Comparison of ENCODE assay signal across 24 mouse cellular contexts in the genomic region with DNA sequence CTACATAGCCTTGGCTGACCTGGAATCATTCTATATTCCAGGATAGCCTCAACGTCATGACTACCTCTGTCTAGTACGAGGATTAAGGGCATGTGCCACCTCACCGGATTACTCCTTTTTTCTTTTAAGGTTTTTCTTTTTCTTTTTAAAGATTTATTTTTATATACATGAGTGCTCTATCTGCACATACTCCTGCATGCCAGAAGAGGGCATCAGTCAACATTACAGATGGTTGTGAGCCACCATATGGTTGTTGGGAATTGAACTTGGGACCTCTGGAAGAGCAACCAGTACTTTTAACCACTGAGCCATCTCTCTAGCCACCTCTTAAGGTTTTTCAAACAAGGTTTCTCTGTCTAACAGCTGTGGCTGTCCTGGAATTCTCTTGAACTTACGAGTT. TPM values are rescaled to one million over a fixed set of nuclear protein-coding genes. Genes with fewer than 3 reads are reported as not detected.
DNase-seq lines count a peak whose midpoint lies in the region; ATAC-seq and TF ChIP-seq lines count a peak whose summit lies in the region.
"Had no signal": no experiment of that assay in that cellular context is flagged by ENCODE, and none has a peak within 500 bp of the region (broad histone marks: within the 10 kb centered on the region; RNA-seq: fewer than 3 reads in every experiment).

No protein-coding gene starts in this region.

- TF ChIP-seq CTCF in gastrocnemius, adult 2 months (IDR thresholded peaks at IDR 0.05): peak; percentile 42
- peak; percentile 28 for TF ChIP-seq CTCF in left cerebral cortex, adult 2 months (IDR thresholded peaks at IDR 0.05)
- TF ChIP-seq CTCF in midbrain, postnatal 0 days (IDR thresholded peaks at IDR 0.05): 0 out of 2 replicates have a peak, but pooled peaks have one; percentile 18

- no peak overlapping the region for H3K27ac ChIP-seq in gastrocnemius, adult 2 months
- H3K27ac ChIP-seq in left cerebral cortex, adult 2 months: no peak overlapping the region
- no peak overlapping the region for H3K27ac ChIP-seq in midbrain, postnatal 0 days (ENCODE audit: low read depth, low read length)
- H3K27ac ChIP-seq in midbrain, embryonic 14.5 days (replicated peaks; ENCODE audit: low read depth, low read length): no peak overlapping the region
- H3K27ac ChIP-seq: embryonic facial prominence, embryonic 12.5 days; forebrain, embryonic 15.5 days; heart, embryonic 15.5 days; midbrain, embryonic 15.5 days; neural tube, embryonic 13.5 days had no signal

- intact Hi-C loops in gastrocnemius, adult 2 months (cut with DNase I): no loop called here
- intact Hi-C loops in gastrocnemius, postnatal 14 days (cut with DNase I; ENCODE audit: low total_unique reads): no loop called here
- intact Hi-C loops in left cerebral cortex, adult 2 months (cut with DNase I): no loop called here
- intact Hi-C loops in left cerebral cortex, postnatal 4 days (cut with DNase I): no loop called here

- H3K27me3 ChIP-seq in midbrain, postnatal 0 days (ENCODE audit: insufficient read depth, low read length): no peaks in the 10 kb centered on the region
- H3K27me3 ChIP-seq in midbrain, embryonic 14.5 days (ENCODE audit: control insufficient read depth, insufficient read depth, low read length): no peaks in the 10 kb centered on the region
- H3K27me3 ChIP-seq: embryonic facial prominence, embryonic 12.5 days; forebrain, embryonic 15.5 days; heart, embryonic 15.5 days; midbrain, embryonic 15.5 days; neural tube, embryonic 13.5 days had no signal

- no peak for ATAC-seq in midbrain, postnatal 0 days (ENCODE audit: low FRiP score)
- ATAC-seq in midbrain, embryonic 14.5 days (ENCODE audit: low FRiP score, low TSS enrichment): no peak
- ATAC-seq in frontal cortex, adult (ENCODE audit: low TSS enrichment): no peak
- ATAC-seq: forebrain, embryonic 15.5 days; hindbrain, embryonic 16.5 days; midbrain, embryonic 15.5 days had no signal

- WGBS in midbrain, postnatal 0 days: 88% methylated on average over 4 of the region's 4 CpGs
- 87% methylated on average over 4 of the region's 4 CpGs for WGBS in midbrain, embryonic 14.5 days

- no peak overlapping the region for H3K9ac ChIP-seq in midbrain, postnatal 0 days (replicated peaks; ENCODE audit: low read length, poor library complexity, severe bottlenecking)
- H3K9ac ChIP-seq in midbrain, embryonic 14.5 days (replicated peaks; ENCODE audit: low read length): no peak overlapping the region
- H3K9ac ChIP-seq: embryonic facial prominence, embryonic 12.5 days; forebrain, embryonic 15.5 days; heart, embryonic 15.5 days; midbrain, embryonic 15.5 days; neural tube, embryonic 13.5 days had no signal

- no peak overlapping the region for H3K4me2 ChIP-seq in midbrain, postnatal 0 days (ENCODE audit: low read depth, low read length, poor library complexity, severe bottlenecking)
- H3K4me2 ChIP-seq in midbrain, embryonic 14.5 days (ENCODE audit: low read length): no peak overlapping the region
- H3K4me2 ChIP-seq: embryonic facial prominence, embryonic 12.5 days; forebrain, embryonic 15.5 days; heart, embryonic 15.5 days; midbrain, embryonic 15.5 days; neural tube, embryonic 13.5 days had no signal

- H3K9me3 ChIP-seq in midbrain, postnatal 0 days (ENCODE audit: low read length): no peaks in the 10 kb centered on the region
- no peaks in the 10 kb centered on the region for H3K9me3 ChIP-seq in midbrain, embryonic 14.5 days (ENCODE audit: control insufficient read depth, low read length)
- H3K9me3 ChIP-seq: embryonic facial prominence, embryonic 12.5 days; forebrain, embryonic 15.5 days; heart, embryonic 15.5 days; midbrain, embryonic 15.5 days; neural tube, embryonic 13.5 days had no signal

- no peaks in the 10 kb centered on the region for H3K36me3 ChIP-seq in midbrain, postnatal 0 days (ENCODE audit: insufficient read depth, low read length)
- no peaks in the 10 kb centered on the region for H3K36me3 ChIP-seq in midbrain, embryonic 14.5 days (ENCODE audit: control insufficient read depth, insufficient read depth, low read length)
- H3K36me3 ChIP-seq: embryonic facial prominence, embryonic 12.5 days; forebrain, embryonic 15.5 days; heart, embryonic 15.5 days; midbrain, embryonic 15.5 days; neural tube, embryonic 13.5 days had no signal

- DNase-seq in gastrocnemius, adult 2 months: no peak
- no peak for DNase-seq in gastrocnemius, postnatal 14 days
- DNase-seq in left cerebral cortex, adult 2 months (ENCODE audit: extremely low spot score in 1 of 2, low spot score in 2 of 2): no peak
- no peak for DNase-seq in left cerebral cortex, postnatal 4 days
- no peak for DNase-seq in midbrain, postnatal 0 days (ENCODE audit: low spot score)
- no peak for DNase-seq in midbrain, embryonic 14.5 days
- DNase-seq in thymus, postnatal 0 days (ENCODE audit: low spot score): no peak
- DNase-seq: adrenal gland, postnatal 14 days; cerebellum, adult 11 months; cerebellum, adult 9-10 months; cerebellum, postnatal 36 days; embryo, embryonic 11 days; kidney, adult 8-10 months; kidney, postnatal 14 days; lung, postnatal 4 days; thymus, postnatal 14 days had no signal

- no peak overlapping the region for H3K4me3 ChIP-seq in gastrocnemius, adult 2 months
- no peak overlapping the region for H3K4me3 ChIP-seq in left cerebral cortex, adult 2 months
- H3K4me3 ChIP-seq in midbrain, postnatal 0 days (ENCODE audit: low read depth, low read length): no peak overlapping the region
- H3K4me3 ChIP-seq in midbrain, embryonic 14.5 days (replicated peaks; ENCODE audit: low read depth, low read length): no peak overlapping the region
- H3K4me3 ChIP-seq: embryonic facial prominence, embryonic 12.5 days; forebrain, embryonic 15.5 days; heart, embryonic 15.5 days; midbrain, embryonic 15.5 days; myocyte; neural tube, embryonic 13.5 days had no signal

- H3K4me1 ChIP-seq in midbrain, postnatal 0 days (ENCODE audit: insufficient read depth, low read length): no peaks in the 10 kb centered on the region
- H3K4me1 ChIP-seq in midbrain, embryonic 14.5 days (ENCODE audit: control insufficient read depth, insufficient read depth, low read length): no peaks in the 10 kb centered on the region
- H3K4me1 ChIP-seq: embryonic facial prominence, embryonic 12.5 days; forebrain, embryonic 15.5 days; heart, embryonic 15.5 days; midbrain, embryonic 15.5 days; neural tube, embryonic 13.5 days had no signal

RNA-seq across cellular contexts. Expression of gene Nsd2, which starts 9.0 kb away (rescaled TPM):
- 10 to 100 TPM in 1 of 2 experiments, 1 to 10 TPM in 1; 9.7 to 10.6 TPM for total RNA-seq in gastrocnemius, adult 2 months (2021)
- total RNA-seq in gastrocnemius, postnatal 14 days (2021): 10 to 100 TPM; 16.2 to 18.3 TPM
- 100 to 1,000 TPM; 150 to 155 TPM for total RNA-seq in left cerebral cortex, adult 2 months (2021)
- total RNA-seq in left cerebral cortex, postnatal 4 days (2021): 100 to 1,000 TPM; 223 to 230 TPM
- total RNA-seq in midbrain, postnatal 0 days (2014; rRNA removed): 108 and 121 TPM in 2 replicates
- polyA plus RNA-seq in midbrain, postnatal 0 days (2015; fragmentation: Nextera tagmentation; extraction: Ambion mirVana): 59.6 and 72.1 TPM in 2 replicates
- 91.3 and 119 TPM in 2 replicates for polyA plus RNA-seq in midbrain, embryonic 14.5 days (2014; fragmentation: Nextera tagmentation; extraction: Ambion mirVana)
- 46.6 and 51.5 TPM in 2 replicates for polyA plus RNA-seq in thymus, postnatal 0 days (2015; fragmentation: Nextera tagmentation; extraction: Ambion mirVana)

RNA-seq across cellular contexts. Expression of gene Letm1, which starts 28.9 kb away (rescaled TPM):
- 10 to 100 TPM; 70.4 to 95.2 TPM for total RNA-seq in gastrocnemius, adult 2 months (2021)
- total RNA-seq in gastrocnemius, postnatal 14 days (2021): 10 to 100 TPM; 79.0 to 88.6 TPM
- 100 to 1,000 TPM in 1 of 2 experiments, 10 to 100 TPM in 1; 98.0 to 103 TPM for total RNA-seq in left cerebral cortex, adult 2 months (2021)
- 100 to 1,000 TPM; 101 to 110 TPM for total RNA-seq in left cerebral cortex, postnatal 4 days (2021)
- total RNA-seq in midbrain, postnatal 0 days (2014; rRNA removed): 44.1 and 61.7 TPM in 2 replicates
- polyA plus RNA-seq in midbrain, postnatal 0 days (2015; fragmentation: Nextera tagmentation; extraction: Ambion mirVana): 78.2 and 83.4 TPM in 2 replicates
- 64.4 and 70.3 TPM in 2 replicates for polyA plus RNA-seq in midbrain, embryonic 14.5 days (2014; fragmentation: Nextera tagmentation; extraction: Ambion mirVana)
- 51.8 and 52.5 TPM in 2 replicates for polyA plus RNA-seq in thymus, postnatal 0 days (2015; fragmentation: Nextera tagmentation; extraction: Ambion mirVana)
